Mouse (Mus musculus) forebrain, postnatal 0 days (tissue): ENCODE data around the gene Mrpl2. TPM values are rescaled to one million over a fixed set of nuclear protein-coding genes. Genes with fewer than 3 reads are reported as not detected.

Source experiments
- ATAC-seq: fragments of 200-750 bp; cut with Nextera tagmentation; 2 replicates; pipeline ENCODE4 v1.8.0; 2017; ENCODE audit warnings: mild to moderate bottlenecking, moderate library complexity
- DNase-seq: peaks from one replicate; pipeline ENCODE4 v3.0.0-alpha.2; 2015
- H3K27ac ChIP-seq: fragments of 300-500 bp; sonication (generic); 2 replicates; pipeline ENCODE4 v1.5.1; 2014; ENCODE audit warnings: low read depth, mild to moderate bottlenecking, antibody characterized with exemption, low read length, moderate library complexity, mixed read lengths
- H3K27me3 ChIP-seq: fragments of 300-500 bp; sonication (generic); 2 replicates; pipeline ENCODE4 v1.6.1; 2014; ENCODE audit warnings: mild to moderate bottlenecking, low read length, mixed read lengths; ENCODE audit not compliant: insufficient read depth
- H3K36me3 ChIP-seq: fragments of 300-500 bp; sonication (generic); 2 replicates; pipeline ENCODE4 v1.6.1; 2014; ENCODE audit warnings: mild to moderate bottlenecking, moderate library complexity; ENCODE audit not compliant: insufficient read depth
- H3K4me1 ChIP-seq: fragments of 300-500 bp; sonication (generic); 2 replicates; pipeline ENCODE4 v1.6.1; 2014; ENCODE audit warnings: antibody characterized with exemption; ENCODE audit not compliant: insufficient read depth
- H3K4me2 ChIP-seq: fragments of 300-500 bp; sonication (generic); 2 replicates; pipeline ENCODE4 v1.6.1; 2014; ENCODE audit warnings: low read depth, mild to moderate bottlenecking, moderate library complexity
- H3K4me3 ChIP-seq: fragments of 300-500 bp; sonication (generic); 2 replicates; pipeline ENCODE4 v1.5.1; 2014; ENCODE audit warnings: low read depth, low read length, mixed read lengths
- H3K9ac ChIP-seq: fragments of 300-500 bp; sonication (generic); 2 replicates; pipeline ENCODE4 v1.6.1; 2014; ENCODE audit warnings: mild to moderate bottlenecking
- H3K9me3 ChIP-seq: fragments of 300-500 bp; sonication (generic); 2 replicates; pipeline ENCODE4 v1.6.1; 2016; ENCODE audit warnings: low read length
- CTCF ChIP-seq: sonication (generic); IDR thresholded peaks from 2 replicates; pipeline ENCODE4 v1.5.1; 2016; ENCODE audit warnings: antibody characterized with exemption, control low read depth, low read depth
- WGBS: fragments of 180-500 bp; shearing (Covaris S2); extraction: QIAGEN DNeasy Blood & Tissue Kit; methylation state at CpG from one replicate; pipeline ENCODE4 v1.1.7; 2014; 5-methylcytosine and 5-hydroxymethylcytosine counted together
- polyA plus RNA-seq: library from polyadenylated mRNA; unstranded; fragments of >200 nt; fragmentation: Nextera tagmentation; extraction: Ambion mirVana; gene quantifications from 2 replicates; pipeline ENCODE4 v1.2.1, GENCODE M21; 2015
- total RNA-seq: library from RNA; depleted of rRNA; stranded (reverse); fragments of >200 nt; gene quantifications from 2 replicates; pipeline ENCODE4 v1.2.3, GENCODE M21; 2014; rRNA removed

The Mrpl2 gene
- total and polyA plus RNA-seq, 2 experiments from 2014 or later: 51.4 to 96.2 TPM

- Histone ChIP-seq H3K27ac (no peak overlapping the region), H3K36me3 (peaks cover 21% of the 10 kb centered on the region), H3K9me3 (no peaks in the 10 kb centered on the region), H3K4me2 (no peak overlapping the region), H3K4me1 (no peaks in the 10 kb centered on the region), H3K4me3 (no peak overlapping the region), H3K27me3 (no peaks in the 10 kb centered on the region), H3K9ac (no peak overlapping the region)
- no peak for ATAC-seq
- WGBS: 94% methylated on average over 12 of the region's 12 CpGs
- TF ChIP-seq CTCF: no peak
- DNase-seq: no peak
These were observed 44.6 kb downstream of the Mrpl2 start for GRCm38 (mm10) chr17:46690665-46691064.

- peaks cover 14% of the 10 kb centered on the region for H3K36me3 ChIP-seq
- no peaks in the 10 kb centered on the region for H3K27me3 ChIP-seq
- H3K4me3 ChIP-seq: no peak overlapping the region
- WGBS: 97% methylated on average over 2 of the region's 2 CpGs
- H3K4me2 ChIP-seq: no peak overlapping the region
- no peak for ATAC-seq
- H3K9ac ChIP-seq: no peak overlapping the region
- DNase-seq: no peak
- no peak overlapping the region for H3K27ac ChIP-seq
- TF ChIP-seq CTCF: no peak
- H3K9me3 ChIP-seq: no peaks in the 10 kb centered on the region
- no peaks in the 10 kb centered on the region for H3K4me1 ChIP-seq
These were observed 45.4 kb downstream of the Mrpl2 start for GRCm38 (mm10) chr17:46691390-46691789.

- H3K9ac ChIP-seq: no peak overlapping the region
- ATAC-seq: no peak
- no peaks in the 10 kb centered on the region for H3K4me1 ChIP-seq
- no peak overlapping the region for H3K27ac ChIP-seq
- H3K4me2 ChIP-seq: no peak overlapping the region
- H3K27me3 ChIP-seq: no peaks in the 10 kb centered on the region
- no peak overlapping the region for H3K4me3 ChIP-seq
- H3K9me3 ChIP-seq: no peaks in the 10 kb centered on the region
- H3K36me3 ChIP-seq: peaks cover 16% of the 10 kb centered on the region
- DNase-seq: no peak
- 74% methylated on average over 1 of the region's 1 CpGs for WGBS
- TF ChIP-seq CTCF: no peak
These were observed 48.6 kb downstream of the Mrpl2 start for GRCm38 (mm10) chr17:46694517-46695063.

GRCm38 (mm10) chr17:46698515-46698914, 52.5 kb downstream of the Mrpl2 start:
- Histone ChIP-seq H3K4me3 (no peak overlapping the region), H3K4me1 (peaks cover 6% of the 10 kb centered on the region), H3K27ac (no peak overlapping the region), H3K9me3 (no peaks in the 10 kb centered on the region), H3K4me2 (no peak overlapping the region), H3K36me3 (peaks cover 13% of the 10 kb centered on the region), H3K9ac (no peak overlapping the region), H3K27me3 (no peaks in the 10 kb centered on the region)
- WGBS: 91% methylated on average over 6 of the region's 6 CpGs
- ATAC-seq (no peak), DNase-seq (no peak)
- TF ChIP-seq CTCF: no peak

GRCm38 (mm10) chr17:46699245-46699644, 53.2 kb downstream of the Mrpl2 start:
- TF ChIP-seq CTCF: no peak
- H3K4me1 ChIP-seq: peaks cover 12% of the 10 kb centered on the region
- H3K27me3 ChIP-seq: no peaks in the 10 kb centered on the region
- peaks cover 13% of the 10 kb centered on the region for H3K36me3 ChIP-seq
- H3K9me3 ChIP-seq: no peaks in the 10 kb centered on the region
- DNase-seq (no peak), ATAC-seq (no peak)
- H3K9ac ChIP-seq: no peak overlapping the region
- H3K4me2 ChIP-seq: no peak overlapping the region
- WGBS: 90% methylated on average over 5 of the region's 5 CpGs
- no peak overlapping the region for H3K27ac ChIP-seq
- H3K4me3 ChIP-seq: no peak overlapping the region

Other genes with a start within 250 kb of the Mrpl2 start
- 0.52 and 1.1 TPM in 2 replicates for gene Crip3, start 217.3 kb upstream of the Mrpl2 start, total RNA-seq
- gene Crip3, start 217.3 kb upstream of the Mrpl2 start, polyA plus RNA-seq: 2.8 and 4.3 TPM in 2 replicates
- 0.24 TPM in 1 of 2 replicates, not detected in the other for gene Slc22a7, start 207.8 kb upstream of the Mrpl2 start, total RNA-seq
- 0.11 and 0.13 TPM in 2 replicates for gene Slc22a7, start 207.8 kb upstream of the Mrpl2 start, polyA plus RNA-seq
- gene Ttbk1, start 158.6 kb upstream of the Mrpl2 start, total RNA-seq: 32.3 and 36.5 TPM in 2 replicates
- gene Ttbk1, start 158.6 kb upstream of the Mrpl2 start, polyA plus RNA-seq: 4.2 and 5.6 TPM in 2 replicates
- 5.9 and 6.1 TPM in 2 replicates for gene Dnph1, start 149.5 kb upstream of the Mrpl2 start, total RNA-seq
- 14.9 and 16.1 TPM in 2 replicates for gene Dnph1, start 149.5 kb upstream of the Mrpl2 start, polyA plus RNA-seq
- gene Cul9, start 99.8 kb upstream of the Mrpl2 start, total RNA-seq: 31.9 and 44.4 TPM in 2 replicates
- gene Cul9, start 99.8 kb upstream of the Mrpl2 start, polyA plus RNA-seq: 9.7 and 13.7 TPM in 2 replicates
- gene Srf, start 90.1 kb upstream of the Mrpl2 start, total RNA-seq: 47.2 and 57.0 TPM in 2 replicates
- gene Srf, start 90.1 kb upstream of the Mrpl2 start, polyA plus RNA-seq: 2.3 and 2.4 TPM in 2 replicates
- 42.4 and 56.6 TPM in 2 replicates for gene Ptk7, start 16.7 kb upstream of the Mrpl2 start, total RNA-seq
- gene Ptk7, start 16.7 kb upstream of the Mrpl2 start, polyA plus RNA-seq: 18.9 and 19.7 TPM in 2 replicates
- gene Klc4, start 207 bp upstream of the Mrpl2 start, total RNA-seq: 31.2 and 32.7 TPM in 2 replicates
- gene Klc4, start 207 bp upstream of the Mrpl2 start, polyA plus RNA-seq: 20.3 and 21.3 TPM in 2 replicates
- 77.0 and 89.9 TPM in 2 replicates for gene Cul7, start 4.1 kb downstream of the Mrpl2 start, total RNA-seq
- gene Cul7, start 4.1 kb downstream of the Mrpl2 start, polyA plus RNA-seq: 20.6 and 24.0 TPM in 2 replicates
- 29.7 and 31.1 TPM in 2 replicates for gene Rrp36, start 28.1 kb downstream of the Mrpl2 start, total RNA-seq
- gene Rrp36, start 28.1 kb downstream of the Mrpl2 start, polyA plus RNA-seq: 39.4 and 52.1 TPM in 2 replicates
- gene Mea1, start 32.6 kb downstream of the Mrpl2 start, total RNA-seq: 124 and 169 TPM in 2 replicates
- 280 and 286 TPM in 2 replicates for gene Mea1, start 32.6 kb downstream of the Mrpl2 start, polyA plus RNA-seq
- gene Klhdc3, start 34.7 kb downstream of the Mrpl2 start, total RNA-seq: 71.1 and 77.3 TPM in 2 replicates
- 207 and 211 TPM in 2 replicates for gene Klhdc3, start 34.7 kb downstream of the Mrpl2 start, polyA plus RNA-seq
- gene Ppp2r5d, start 58.9 kb downstream of the Mrpl2 start, total RNA-seq: 90.5 and 103 TPM in 2 replicates
- 85.5 and 93.5 TPM in 2 replicates for gene Ppp2r5d, start 58.9 kb downstream of the Mrpl2 start, polyA plus RNA-seq
- gene Pex6, start 65.2 kb downstream of the Mrpl2 start, total RNA-seq: 36.5 and 37.9 TPM in 2 replicates
- 19.6 TPM in 2 replicates for gene Pex6, start 65.2 kb downstream of the Mrpl2 start, polyA plus RNA-seq
- not detected in 2 replicates for gene Gnmt, start 82.9 kb downstream of the Mrpl2 start, total RNA-seq
- 1.4 and 2.1 TPM in 2 replicates for gene Gnmt, start 82.9 kb downstream of the Mrpl2 start, polyA plus RNA-seq
- 69.0 and 77.2 TPM in 2 replicates for gene Cnpy3, start 106.0 kb downstream of the Mrpl2 start, total RNA-seq
- 68.2 and 69.5 TPM in 2 replicates for gene Cnpy3, start 106.0 kb downstream of the Mrpl2 start, polyA plus RNA-seq
- gene Ptcra, start 117.5 kb downstream of the Mrpl2 start, total RNA-seq: not detected in 2 replicates
- gene Ptcra, start 117.5 kb downstream of the Mrpl2 start, polyA plus RNA-seq: 0.23 TPM in 1 of 2 replicates, not detected in the other
- 39.8 and 42.7 TPM in 2 replicates for gene 2310039H08Rik, start 126.4 kb downstream of the Mrpl2 start, total RNA-seq
- 67.1 and 88.8 TPM in 2 replicates for gene 2310039H08Rik, start 126.4 kb downstream of the Mrpl2 start, polyA plus RNA-seq
- 62.9 and 64.4 TPM in 2 replicates for gene Rpl7l1, start 136.4 kb downstream of the Mrpl2 start, total RNA-seq
- gene Rpl7l1, start 136.4 kb downstream of the Mrpl2 start, polyA plus RNA-seq: 73.4 and 83.1 TPM in 2 replicates
- 17.4 and 36.7 TPM in 2 replicates for gene Bicral, start 212.3 kb downstream of the Mrpl2 start, total RNA-seq
- gene Bicral, start 212.3 kb downstream of the Mrpl2 start, polyA plus RNA-seq: 3.8 and 6.7 TPM in 2 replicates
- 46.2 and 63.4 TPM in 2 replicates for gene Tbcc, start 244.5 kb downstream of the Mrpl2 start, total RNA-seq
- 52.2 and 53.0 TPM in 2 replicates for gene Tbcc, start 244.5 kb downstream of the Mrpl2 start, polyA plus RNA-seq